Mouse (Mus musculus) limb, embryonic 14.5 days (tissue): ENCODE results near the gene Gm49027. TPM values are rescaled to one million over a fixed set of nuclear protein-coding genes. Genes with fewer than 3 reads are reported as not detected.

ENCODE experiments used
- ATAC-seq: fragments of 200-750 bp; cut with Nextera tagmentation; 2 replicates; pipeline ENCODE4 v1.8.0; 2017; ENCODE audit warnings: low read depth, moderate number of reproducible peaks, moderate TSS enrichment; ENCODE audit not compliant: low FRiP score
- DNase-seq: peaks from one replicate; pipeline ENCODE4 v3.0.0-alpha.2; 2015; ENCODE audit warnings: low spot score
- H3K27ac ChIP-seq: fragments of 300-500 bp; sonication (generic); replicated peaks from 2 replicates; pipeline ENCODE4 v1.5.1; 2014; ENCODE audit warnings: low read depth, mild to moderate bottlenecking, low read length, moderate library complexity, mixed read lengths
- H3K27me3 ChIP-seq: fragments of 300-500 bp; sonication (generic); 2 replicates; pipeline ENCODE4 v1.6.1; 2014; ENCODE audit warnings: low read length, mixed read lengths; ENCODE audit not compliant: control insufficient read depth, insufficient read depth
- H3K36me3 ChIP-seq: fragments of 300-500 bp; sonication (generic); 2 replicates; pipeline ENCODE4 v1.6.1; 2014; ENCODE audit warnings: mild to moderate bottlenecking, low read length, moderate library complexity, mixed read lengths; ENCODE audit not compliant: control insufficient read depth, insufficient read depth
- H3K4me1 ChIP-seq: fragments of 300-500 bp; sonication (generic); 2 replicates; pipeline ENCODE4 v1.6.1; 2014; ENCODE audit warnings: antibody characterized with exemption, low read length, mixed read lengths; ENCODE audit not compliant: control insufficient read depth, insufficient read depth
- H3K4me2 ChIP-seq: fragments of 300-500 bp; sonication (generic); replicated peaks from 2 replicates; pipeline ENCODE4 v1.6.1; 2014; ENCODE audit warnings: low read depth, mild to moderate bottlenecking, low read length, moderate library complexity; ENCODE audit not compliant: severe bottlenecking
- H3K4me3 ChIP-seq: fragments of 300-500 bp; sonication (generic); replicated peaks from 2 replicates; pipeline ENCODE4 v1.5.1; 2014; ENCODE audit warnings: low read length
- H3K9ac ChIP-seq: fragments of 300-500 bp; sonication (generic); 2 replicates; pipeline ENCODE4 v1.6.1; 2014; ENCODE audit warnings: mild to moderate bottlenecking, low read depth, low read length, moderate library complexity; ENCODE audit not compliant: severe bottlenecking
- H3K9me3 ChIP-seq: fragments of 300-500 bp; sonication (generic); 2 replicates; pipeline ENCODE4 v1.6.1; 2016; ENCODE audit warnings: low read length; ENCODE audit not compliant: control insufficient read depth
- POLR2A ChIP-seq: fragments of 200-500 bp; IDR thresholded peaks from 2 replicates; pipeline ENCODE4 v1.8.0; 2012; ENCODE audit warnings: inconsistent platforms, mild to moderate bottlenecking, moderate library complexity, borderline replicate concordance; ENCODE audit not compliant: insufficient read depth, insufficient read length; ENCODE audit errors: extremely low read depth
- WGBS: fragments of 180-500 bp; shearing (Covaris S2); extraction: QIAGEN DNeasy Blood & Tissue Kit; methylation state at CpG from one replicate; pipeline ENCODE4 v1.1.7; 2014; 5-methylcytosine and 5-hydroxymethylcytosine counted together
- polyA plus RNA-seq, 2 experiments: library from polyadenylated mRNA; depleted of rRNA in 1 of 2; stranded (reverse) in 1 of 2; unstranded in 1 of 2; fragments of >200 nt; fragmentation: Nextera tagmentation in 1 of 2; extraction: Ambion mirVana in 1 of 2; gene quantifications; 2 replicates each; pipeline versions ENCODE4 v1.2.1 to v1.2.3; 2012 to 2014

The Gm49027 gene
- polyA plus RNA-seq, 2 experiments = 0.55 to 3.9 TPM

DNA sequence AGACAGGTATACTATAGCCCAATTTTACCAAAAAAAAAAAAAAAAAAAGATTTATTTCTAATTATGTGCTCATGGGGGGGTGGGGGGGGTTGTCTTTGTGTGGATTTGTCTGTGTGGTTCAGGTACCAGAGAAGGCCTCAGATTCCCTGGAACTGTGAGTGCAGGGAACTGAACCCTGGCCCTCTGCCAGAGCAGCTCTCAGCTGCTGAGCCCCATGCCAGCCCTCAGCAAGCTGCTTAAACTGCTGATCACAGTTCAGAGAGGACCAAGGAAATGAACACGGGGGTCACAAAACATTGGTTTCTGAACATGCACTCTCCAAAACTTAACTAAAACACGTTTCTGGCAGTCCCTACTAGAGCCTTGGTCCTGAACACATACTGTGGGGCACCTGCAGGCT, 31.2 kb upstream of the Gm49027 start:
- Histone ChIP-seq H3K27ac (no peak overlapping the region), H3K4me2 (no peak overlapping the region), H3K4me3 (no peak overlapping the region), H3K9ac (no peak overlapping the region), H3K27me3 (no peaks in the 10 kb centered on the region), H3K4me1 (no peaks in the 10 kb centered on the region), H3K36me3 (peaks cover 47% of the 10 kb centered on the region), H3K9me3 (no peaks in the 10 kb centered on the region)
- no peak for TF ChIP-seq POLR2A
- DNase-seq = no peak
- WGBS = 82% methylated on average over 2 of the region's 2 CpGs
- no peak for ATAC-seq

DNA sequence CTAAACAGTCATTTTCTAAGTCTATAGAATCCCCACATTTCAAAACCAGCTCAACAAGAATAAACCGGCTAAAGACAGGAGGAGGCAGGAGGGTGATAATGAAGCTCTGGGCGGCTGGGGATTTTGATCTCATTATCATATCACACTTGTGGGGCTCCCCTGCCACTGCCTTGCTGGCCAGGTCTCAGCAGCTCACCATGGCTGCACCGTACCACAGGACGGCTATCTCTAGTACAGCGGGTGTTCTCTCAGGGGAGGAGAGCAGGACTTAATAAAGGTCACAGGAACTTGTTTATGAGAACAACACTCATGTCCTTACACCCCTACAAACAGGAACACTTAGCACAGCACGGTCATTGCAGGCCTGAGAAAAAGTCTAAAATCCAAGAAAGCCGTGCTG, 30.4 kb upstream of the Gm49027 start:
- H3K9me3 ChIP-seq = no peaks in the 10 kb centered on the region
- H3K27ac ChIP-seq = no peak overlapping the region
- DNase-seq = no peak
- no peak for TF ChIP-seq POLR2A
- 91% methylated on average over 7 of the region's 7 CpGs for WGBS
- no peak overlapping the region for H3K9ac ChIP-seq
- H3K4me2 ChIP-seq = no peak overlapping the region
- ATAC-seq = no peak
- H3K27me3 ChIP-seq = no peaks in the 10 kb centered on the region
- H3K4me1 ChIP-seq = no peaks in the 10 kb centered on the region
- no peak overlapping the region for H3K4me3 ChIP-seq
- peaks cover 42% of the 10 kb centered on the region for H3K36me3 ChIP-seq

DNA sequence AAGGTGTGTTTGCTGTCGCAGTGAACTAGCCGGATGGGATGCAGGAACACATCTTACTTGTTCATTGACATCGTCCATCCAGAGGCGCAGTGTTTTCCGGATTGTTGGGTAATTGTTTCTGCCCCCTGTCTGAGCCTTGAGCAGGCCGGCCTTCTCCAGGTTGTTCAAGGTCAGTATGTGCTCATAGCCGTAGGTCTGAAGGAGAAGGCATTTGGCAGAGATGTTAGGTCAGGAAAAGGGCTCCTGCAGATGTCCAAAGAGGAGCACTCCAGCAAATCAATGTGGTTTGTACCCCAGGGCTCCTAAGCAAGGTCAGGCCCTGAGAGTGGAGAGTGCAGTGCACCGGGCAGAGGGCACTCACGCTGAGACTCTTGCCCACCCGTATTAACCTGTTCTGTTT, 8.5 kb upstream of the Gm49027 start:
- Histone ChIP-seq H3K27ac (no peak overlapping the region), H3K9me3 (no peaks in the 10 kb centered on the region), H3K4me3 (no peak overlapping the region), H3K36me3 (peaks cover 75% of the 10 kb centered on the region), H3K27me3 (no peaks in the 10 kb centered on the region), H3K9ac (no peak overlapping the region), H3K4me2 (no peak overlapping the region), H3K4me1 (no peaks in the 10 kb centered on the region)
- DNase-seq = no peak
- ATAC-seq = no peak
- no peak for TF ChIP-seq POLR2A
- WGBS = 96% methylated on average over 10 of the region's 10 CpGs

DNA sequence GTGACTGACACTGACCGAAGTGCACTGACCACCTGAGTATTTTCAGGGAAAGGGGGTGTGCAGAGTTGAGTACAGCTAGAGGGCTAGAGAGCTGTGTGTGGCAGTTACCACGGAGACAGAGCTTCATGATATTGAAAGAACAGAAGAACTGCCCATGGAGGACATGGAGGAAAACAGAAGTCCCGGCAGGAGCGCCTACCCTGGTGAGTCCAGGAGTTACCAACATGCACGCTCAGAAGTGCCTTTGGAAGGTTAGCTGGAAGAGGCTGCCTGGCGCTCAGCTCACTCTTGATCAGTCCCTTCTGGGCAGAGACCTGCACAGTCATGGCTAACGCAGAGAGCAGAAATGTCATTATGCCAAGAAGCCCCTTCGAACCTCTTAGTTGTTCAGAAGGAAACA, 4.8 kb upstream of the Gm49027 start:
- Histone ChIP-seq H3K27ac (no peak overlapping the region), H3K4me1 (no peaks in the 10 kb centered on the region), H3K4me2 (no peak overlapping the region), H3K9me3 (no peaks in the 10 kb centered on the region), H3K9ac (no peak overlapping the region), H3K27me3 (no peaks in the 10 kb centered on the region), H3K4me3 (no peak overlapping the region), H3K36me3 (peaks cover 71% of the 10 kb centered on the region)
- 89% methylated on average over 8 of the region's 8 CpGs for WGBS
- ATAC-seq = no peak
- no peak for DNase-seq
- TF ChIP-seq POLR2A = no peak

DNA sequence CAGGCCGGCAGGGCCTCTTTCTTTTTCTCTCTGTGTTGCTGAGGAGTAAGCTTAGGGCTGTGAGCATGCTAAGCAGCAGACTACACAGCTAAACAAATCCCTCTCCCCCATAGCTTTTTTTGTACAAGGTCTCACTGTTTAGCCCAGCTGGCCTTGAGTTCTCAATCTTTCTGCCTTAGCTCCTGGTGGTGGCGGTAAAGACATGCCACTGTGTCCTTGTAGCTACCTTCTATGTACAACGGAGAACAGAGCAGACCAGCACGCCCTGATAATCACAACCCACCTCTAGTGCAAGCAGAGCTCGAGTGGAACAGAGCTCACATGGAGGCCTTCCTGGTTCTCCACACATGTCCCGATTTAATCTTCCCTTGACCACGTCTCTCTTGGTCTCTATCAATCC, 3.4 kb upstream of the Gm49027 start:
- Histone ChIP-seq H3K9ac (no peak overlapping the region), H3K27ac (no peak overlapping the region), H3K27me3 (no peaks in the 10 kb centered on the region), H3K4me1 (peaks cover 5% of the 10 kb centered on the region), H3K4me3 (no peak overlapping the region), H3K9me3 (no peaks in the 10 kb centered on the region), H3K36me3 (peaks cover 57% of the 10 kb centered on the region), H3K4me2 (no peak overlapping the region)
- no peak for TF ChIP-seq POLR2A
- WGBS = 78% methylated on average over 7 of the region's 7 CpGs
- DNase-seq = no peak
- ATAC-seq = no peak

DNA sequence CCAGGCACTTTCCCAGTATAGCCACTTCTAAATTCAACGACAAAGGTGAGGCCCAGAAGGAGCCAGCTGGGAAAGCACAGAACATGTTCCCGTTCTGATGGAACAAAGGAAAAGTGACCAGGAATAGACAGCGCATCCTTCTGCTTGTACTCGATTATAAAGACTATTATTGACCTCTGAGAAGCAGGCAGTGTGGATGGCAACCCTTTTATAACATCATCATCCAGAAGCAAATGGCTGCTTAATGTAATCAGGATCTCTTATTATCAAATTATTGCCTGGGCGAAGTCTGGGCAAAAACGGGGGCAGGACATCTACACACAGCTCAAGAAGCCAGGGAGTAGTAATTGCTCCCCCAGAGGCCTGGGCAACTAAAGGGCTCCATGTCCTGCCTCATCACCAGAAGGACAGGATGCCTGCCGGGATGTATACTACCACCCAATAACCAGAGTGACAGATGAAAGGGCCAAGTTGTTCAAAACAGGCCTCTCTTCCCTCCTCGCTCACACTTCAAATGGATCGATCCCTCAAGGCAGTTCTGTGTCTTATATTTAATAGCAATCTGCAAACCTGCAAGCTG, 718 bp upstream of the Gm49027 start:
- no peak for TF ChIP-seq POLR2A
- no peak overlapping the region for H3K27ac ChIP-seq
- H3K4me3 ChIP-seq = no peak overlapping the region
- no peak overlapping the region for H3K9ac ChIP-seq
- DNase-seq (no peak), ATAC-seq (no peak)
- H3K36me3 ChIP-seq = peaks cover 31% of the 10 kb centered on the region
- H3K27me3 ChIP-seq = no peaks in the 10 kb centered on the region
- H3K4me2 ChIP-seq = no peak overlapping the region
- 89% methylated on average over 9 of the region's 9 CpGs for WGBS
- peaks cover 20% of the 10 kb centered on the region for H3K4me1 ChIP-seq
- no peaks in the 10 kb centered on the region for H3K9me3 ChIP-seq
